Mouse (Mus musculus) hindbrain, embryonic 10.5 days (tissue): Measurements from ENCODE around the gene Esrra. TPM values are rescaled to one million over a fixed set of nuclear protein-coding genes. Genes with fewer than 3 reads are reported as not detected.
"Not testable (repeated sequence)": the region's sequence is repeated elsewhere in the genome, so short reads cannot be mapped to it uniquely, and the experiment has no call there.

Source experiments
- DNase-seq: peaks from one replicate; pipeline ENCODE4 v3.0.0-alpha.2; 2017; ENCODE audit warnings: low spot score
- H3K27ac ChIP-seq: fragments of 300-500 bp; sonication (generic); 2 replicates; pipeline ENCODE4 v1.5.1; 2016; ENCODE audit warnings: mild to moderate bottlenecking, moderate library complexity
- H3K27me3 ChIP-seq: fragments of 300-500 bp; sonication (generic); 2 replicates; pipeline ENCODE4 v1.6.1; 2016; ENCODE audit warnings: mild to moderate bottlenecking; ENCODE audit not compliant: poor library complexity, insufficient read depth, severe bottlenecking
- H3K36me3 ChIP-seq: fragments of 300-500 bp; sonication (generic); 2 replicates; pipeline ENCODE4 v1.6.1; 2016; ENCODE audit warnings: mild to moderate bottlenecking, moderate library complexity
- H3K4me1 ChIP-seq: fragments of 300-500 bp; sonication (generic); replicated peaks from 2 replicates; pipeline ENCODE4 v1.6.1; 2016; ENCODE audit warnings: mild to moderate bottlenecking
- H3K4me3 ChIP-seq: fragments of 300-500 bp; sonication (generic); 2 replicates; pipeline ENCODE4 v1.5.1; 2016; ENCODE audit warnings: mild to moderate bottlenecking, moderate library complexity
- H3K9me3 ChIP-seq: fragments of 300-500 bp; sonication (generic); 2 replicates; pipeline ENCODE4 v1.6.1; 2016; ENCODE audit warnings: mild to moderate bottlenecking, moderate library complexity
- WGBS: fragments of 180-500 bp; shearing (Covaris S2); methylation state at CpG from one replicate; pipeline ENCODE4 v1.1.7; 2016; 5-methylcytosine and 5-hydroxymethylcytosine counted together
- polyA plus RNA-seq: library from polyadenylated mRNA; unstranded; fragments of >200 nt; fragmentation: Nextera tagmentation; extraction: Ambion mirVana; gene quantifications from 2 replicates; pipeline ENCODE4 v1.2.1, GENCODE M21; 2016

The Esrra gene
- polyA plus RNA-seq, 1 experiment from 2014 or later, result 12.0 TPM

DNA sequence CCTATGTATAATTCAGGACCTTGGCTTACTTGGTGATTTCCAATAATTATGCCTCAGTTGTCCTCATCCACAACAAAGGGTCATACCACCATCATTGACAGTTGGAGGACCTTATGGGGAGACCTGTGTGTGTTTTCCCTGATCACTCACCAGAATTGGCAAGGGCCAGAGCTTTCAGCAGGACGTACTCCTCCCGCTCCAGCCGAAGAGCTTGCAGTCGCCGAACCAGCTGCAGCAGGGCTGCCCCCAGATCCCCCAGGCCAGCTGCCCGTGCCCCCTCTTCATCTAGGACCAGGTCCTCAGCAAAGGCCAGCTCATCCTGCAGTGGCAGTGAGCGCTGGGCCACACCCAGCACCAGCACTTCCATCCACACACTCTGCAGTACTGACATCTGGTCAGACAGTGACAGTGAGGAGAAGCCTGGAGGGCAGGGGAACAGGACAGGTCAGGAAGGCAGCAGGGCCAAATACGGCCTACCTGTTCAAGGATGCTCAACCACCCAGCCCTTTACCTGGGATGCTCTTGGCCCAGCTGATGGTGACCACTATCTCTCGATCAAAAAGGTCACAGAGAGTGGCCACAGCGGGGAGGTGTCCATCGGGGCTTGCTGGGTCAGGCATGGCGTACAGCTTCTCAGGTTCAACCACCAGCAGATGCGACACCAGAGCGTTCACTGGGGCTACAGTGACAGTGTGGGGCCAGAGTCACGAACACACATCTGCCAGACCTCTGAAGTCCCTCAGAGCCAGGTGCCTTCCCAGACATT is 9.2 kb downstream of the Esrra start:
- WGBS, result 93% methylated on average over 15 of the region's 15 CpGs
- H3K9me3 ChIP-seq, result no peaks in the 10 kb centered on the region
- H3K36me3 ChIP-seq, result peaks cover 39% of the 10 kb centered on the region
- H3K27me3 ChIP-seq, result no peaks in the 10 kb centered on the region
- DNase-seq, result no peak
- peaks cover 41% of the 10 kb centered on the region for H3K4me1 ChIP-seq
- no peak overlapping the region for H3K27ac ChIP-seq
- H3K4me3 ChIP-seq, result no peak overlapping the region

DNA sequence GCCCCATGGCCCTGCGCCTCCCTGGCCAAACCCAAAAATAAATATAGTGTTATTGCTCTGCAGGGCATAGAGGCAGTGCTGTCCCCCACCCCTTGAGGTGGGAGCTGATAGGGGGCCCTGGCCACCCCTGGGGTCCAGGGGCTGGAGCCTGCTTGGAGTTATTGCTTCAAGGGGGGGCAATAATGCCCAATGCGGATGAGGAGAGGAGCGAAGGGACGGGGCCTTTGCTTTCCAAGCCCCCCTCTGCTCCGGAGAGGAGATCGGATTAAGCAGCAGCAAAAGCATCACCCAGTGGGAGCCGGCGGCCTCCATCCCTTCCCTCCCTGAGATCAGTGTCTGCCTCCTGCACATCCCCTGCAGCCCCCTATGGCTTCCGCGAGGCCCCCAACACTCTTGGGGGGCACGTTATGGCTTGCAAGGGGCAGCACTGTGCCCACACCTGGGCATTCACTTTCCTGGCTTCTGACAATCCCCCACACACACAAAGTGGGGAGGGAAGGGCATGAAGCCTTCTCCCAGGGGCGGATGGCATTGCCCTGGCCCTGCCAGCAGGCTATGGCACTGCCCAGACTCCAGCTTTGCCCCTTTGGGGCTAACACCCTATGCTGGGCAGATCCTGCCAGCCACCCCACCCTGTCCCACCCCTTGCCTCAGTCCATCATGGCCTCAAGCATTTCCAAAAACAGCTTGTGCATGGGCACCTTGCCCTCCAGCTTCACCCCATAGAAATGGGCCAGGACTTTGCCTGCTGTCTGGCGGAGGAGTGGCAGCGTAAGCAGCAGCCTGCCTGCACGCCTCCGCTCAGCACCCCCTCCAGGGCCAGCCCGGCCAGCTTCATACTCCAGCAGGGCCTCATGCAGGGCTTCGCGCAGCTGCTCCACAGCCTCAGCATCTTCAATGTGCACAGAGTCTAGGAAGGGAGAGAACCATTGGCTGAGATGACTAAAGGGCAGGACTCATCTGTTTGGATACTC is 10.2 kb downstream of the Esrra start:
- no peak for DNase-seq
- no peaks in the 10 kb centered on the region for H3K27me3 ChIP-seq
- H3K27ac ChIP-seq, result no peak overlapping the region; the same call in 1 of the 2 replicates
- peak overlapping the region; percentile 71 for H3K4me3 ChIP-seq
- H3K4me1 ChIP-seq, result peaks cover 46% of the 10 kb centered on the region
- peaks cover 49% of the 10 kb centered on the region for H3K36me3 ChIP-seq
- no peaks in the 10 kb centered on the region for H3K9me3 ChIP-seq
- 87% methylated on average over 19 of the region's 19 CpGs for WGBS

DNA sequence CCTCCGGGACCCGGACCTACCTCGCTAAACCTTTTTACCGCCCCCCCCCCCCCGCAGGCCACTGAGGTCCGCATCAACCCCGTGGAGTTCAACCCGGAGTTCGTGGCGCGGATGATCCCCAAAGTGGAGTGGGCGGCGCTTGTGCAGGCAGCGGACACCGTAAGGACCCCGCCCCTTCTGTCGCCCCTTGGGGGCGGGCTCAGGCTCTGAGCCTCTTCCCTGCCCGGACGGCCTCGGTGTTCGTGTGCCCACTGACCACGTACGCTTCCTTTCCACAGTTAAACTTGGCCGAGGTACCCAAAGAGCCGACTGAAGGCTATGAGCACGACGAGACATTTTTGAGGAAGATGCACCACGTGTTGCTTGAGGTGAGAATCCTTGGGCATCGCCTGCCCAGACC is 11.3 kb downstream of the Esrra start:
- peak overlapping the region; percentile 90 for H3K27ac ChIP-seq
- not testable (repeated sequence) for H3K9me3 ChIP-seq, H3K27me3 ChIP-seq
- peak overlapping the region; percentile 71 for H3K4me3 ChIP-seq
- under 1% methylated on average over 30 of the region's 30 CpGs for WGBS
- peaks cover 46% of the 10 kb centered on the region for H3K4me1 ChIP-seq
- H3K36me3 ChIP-seq, result peaks cover 60% of the 10 kb centered on the region
- DNase-seq, result peak; percentile 52

DNA sequence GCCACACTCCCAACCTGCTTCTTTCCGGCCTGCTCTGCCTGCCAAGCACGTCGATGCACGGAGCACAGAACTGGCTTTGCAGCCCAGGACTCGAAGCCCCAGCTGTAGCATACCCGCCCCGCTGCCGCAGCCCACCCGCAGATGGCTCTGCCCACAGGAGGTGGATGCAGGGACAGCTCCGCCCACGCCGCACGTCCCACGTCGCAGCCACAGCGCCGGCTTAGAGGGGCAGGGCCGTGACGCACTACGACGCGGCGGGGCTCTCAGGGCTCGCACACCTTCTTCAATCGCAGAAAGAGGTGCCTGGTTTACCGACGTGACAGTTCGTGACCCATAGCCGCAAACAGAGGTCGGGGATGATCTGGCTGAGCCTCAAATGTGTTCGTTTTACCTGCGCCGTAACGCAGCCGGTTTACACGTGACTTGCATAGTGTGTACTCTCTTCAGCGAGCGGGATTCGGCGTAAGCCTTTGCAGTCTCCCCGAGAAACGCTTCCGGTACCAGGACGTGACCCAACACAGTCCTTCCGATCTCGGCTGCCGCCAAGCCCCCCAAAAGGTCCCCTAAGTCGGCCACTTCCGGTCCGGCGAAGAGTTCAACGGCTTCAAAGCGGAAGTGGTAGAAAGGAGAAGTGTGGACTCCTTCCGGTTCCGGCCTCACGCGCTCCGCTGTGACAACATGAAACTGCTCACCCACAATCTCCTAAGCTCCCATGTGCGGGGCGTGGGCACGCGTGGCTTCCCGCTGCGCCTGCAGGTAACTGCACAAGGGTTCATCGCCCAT is 11.9 kb downstream of the Esrra start, which contains the start of the genes Trmt112 and Prdx5:
Gene Trmt112 (plus strand): TSS at position 192 of the 783 bp plus-strand sequence.
Gene Prdx5 (minus strand): TSS at position 600 of the 783 bp plus-strand sequence.
- under 1% methylated on average over 65 of the region's 65 CpGs for WGBS
- H3K4me1 ChIP-seq, result peaks cover 46% of the 10 kb centered on the region
- peaks cover 66% of the 10 kb centered on the region for H3K36me3 ChIP-seq
- DNase-seq, result peak; percentile 93
- H3K27me3 ChIP-seq, result no peaks in the 10 kb centered on the region
- peak within 1 kb of the TSS; percentile 71 for H3K4me3 ChIP-seq
- H3K27ac ChIP-seq, result peak within 1 kb of the TSS; percentile 90
- no peaks in the 10 kb centered on the region for H3K9me3 ChIP-seq

DNA sequence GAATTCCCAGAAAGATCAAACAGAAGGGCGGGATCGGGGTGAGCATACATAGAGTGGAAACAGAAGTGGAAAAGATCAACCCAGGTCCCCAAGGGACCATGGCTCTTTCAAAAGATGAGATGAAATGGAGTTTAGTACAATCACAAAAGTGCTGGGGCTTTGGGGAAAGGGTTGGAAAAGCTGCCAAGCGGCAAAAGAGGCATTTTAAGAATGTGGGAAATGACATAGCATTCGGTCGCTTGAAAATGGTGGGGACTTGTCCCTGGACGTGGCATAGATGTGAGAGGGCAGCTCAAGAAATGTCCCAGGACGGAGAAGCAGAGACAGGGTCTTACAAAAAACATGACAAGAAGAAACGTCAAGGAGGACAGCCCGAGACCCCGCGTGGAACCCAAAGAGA is 12.6 kb downstream of the Esrra start:
- H3K36me3 ChIP-seq, result peaks cover 66% of the 10 kb centered on the region

DNA sequence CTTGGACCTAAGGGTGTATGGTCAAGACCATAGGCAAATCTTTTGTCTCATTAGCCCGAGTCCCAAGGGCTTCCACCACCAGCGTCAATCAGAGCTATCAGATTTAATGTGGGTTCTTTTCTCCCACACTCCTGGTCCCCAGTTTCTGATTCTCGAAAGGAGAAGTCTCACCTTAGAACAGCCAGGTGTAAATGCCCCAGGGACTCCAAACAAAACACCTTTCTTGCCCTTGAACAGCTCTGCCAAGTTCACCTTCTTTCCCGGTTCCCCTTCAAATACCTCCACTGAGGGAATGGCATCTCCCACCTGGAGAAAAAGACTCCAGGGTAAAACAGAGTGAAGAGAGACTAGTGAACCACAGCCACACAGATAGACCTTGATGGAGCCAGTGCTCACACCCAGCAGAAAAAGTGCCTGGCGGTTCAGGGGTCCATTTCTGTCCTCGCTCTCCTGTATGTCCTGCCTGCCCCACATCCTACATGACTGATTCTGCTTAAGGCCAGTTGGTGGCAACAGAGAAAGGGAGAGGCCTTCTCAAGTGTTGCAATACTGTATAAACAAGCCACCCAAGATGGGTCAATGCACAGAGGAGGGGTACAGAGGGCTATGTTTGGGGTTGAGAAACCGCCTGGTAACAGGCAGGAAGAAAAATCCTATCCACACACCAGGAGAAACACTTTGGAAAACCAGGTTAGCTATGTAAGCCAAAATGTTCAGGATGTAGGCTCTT is 13.6 kb downstream of the Esrra start:
- whole genome bisulfite sequencing, result 90% methylated on average over 7 of the region's 7 CpGs
- Histone ChIP-seq H3K27ac (peak overlapping the region; percentile 17; the same call in 1 of the 2 replicates), H3K27me3 (no peaks in the 10 kb centered on the region), H3K9me3 (no peaks in the 10 kb centered on the region), H3K4me3 (peak overlapping the region; percentile 71), H3K36me3 (peaks cover 59% of the 10 kb centered on the region), H3K4me1 (peaks cover 42% of the 10 kb centered on the region)
- no peak for DNase-seq

More for the DNA sequence above, 12.6 kb downstream of the Esrra start:
- H3K27ac ChIP-seq, result peak overlapping the region; percentile 90
- DNase-seq, result no peak
- H3K4me3 ChIP-seq, result peak overlapping the region; percentile 71
- no peaks in the 10 kb centered on the region for H3K27me3 ChIP-seq
- peaks cover 44% of the 10 kb centered on the region for H3K4me1 ChIP-seq
- 12% methylated on average over 11 of the region's 11 CpGs for WGBS
- no peaks in the 10 kb centered on the region for H3K9me3 ChIP-seq

DNA sequence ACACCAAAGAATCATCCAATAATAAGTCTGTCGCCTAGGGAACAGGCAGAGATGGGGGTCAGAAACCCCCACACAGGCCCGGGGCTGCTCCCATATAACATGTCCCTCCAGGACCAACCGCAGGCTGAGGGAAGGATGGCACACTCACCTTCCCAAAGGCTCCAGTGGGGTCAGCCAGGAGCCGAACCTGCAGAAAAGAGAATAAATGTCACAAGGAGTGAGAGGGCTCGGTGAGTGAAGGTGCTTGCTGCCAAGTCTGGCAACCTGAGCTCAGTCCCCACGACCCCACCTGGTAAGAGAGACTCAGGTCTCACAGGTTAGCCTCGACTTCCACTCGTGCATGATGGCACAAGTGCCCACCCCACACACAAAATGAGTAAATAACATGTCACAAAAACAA is 14.5 kb downstream of the Esrra start:
- H3K27me3 ChIP-seq, result no peaks in the 10 kb centered on the region
- 91% methylated on average over 8 of the region's 8 CpGs for WGBS
- H3K4me3 ChIP-seq, result no peak overlapping the region
- H3K36me3 ChIP-seq, result peaks cover 50% of the 10 kb centered on the region
- no peak overlapping the region for H3K27ac ChIP-seq
- no peak for DNase-seq
- H3K4me1 ChIP-seq, result peaks cover 39% of the 10 kb centered on the region
- H3K9me3 ChIP-seq, result no peaks in the 10 kb centered on the region

DNA sequence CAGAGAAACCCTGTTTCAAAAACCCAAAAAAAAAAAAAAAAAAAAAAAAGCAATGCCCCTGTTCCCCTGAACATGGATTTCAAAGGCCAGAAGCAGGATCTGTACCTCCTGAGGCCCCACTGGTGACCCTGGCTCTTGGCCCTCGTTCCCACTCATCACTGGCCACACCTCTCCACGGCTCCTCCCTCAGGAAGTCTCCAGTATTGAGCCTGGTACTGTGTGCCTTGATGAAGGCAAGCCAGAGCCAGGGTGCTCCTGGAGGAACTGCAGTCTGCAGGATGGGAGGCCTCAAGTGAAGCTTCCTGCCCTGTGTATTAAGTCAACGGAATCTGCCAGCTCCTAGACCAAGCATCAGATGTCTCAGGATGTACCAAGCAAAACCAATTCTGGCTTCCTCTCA is 15.4 kb downstream of the Esrra start:
- Histone ChIP-seq H3K27ac (no peak overlapping the region), H3K4me1 (peaks cover 32% of the 10 kb centered on the region), H3K4me3 (no peak overlapping the region), H3K36me3 (peaks cover 41% of the 10 kb centered on the region), H3K9me3 (no peaks in the 10 kb centered on the region), H3K27me3 (no peaks in the 10 kb centered on the region)
- DNase-seq, result no peak
- 91% methylated on average over 3 of the region's 3 CpGs for WGBS

DNA sequence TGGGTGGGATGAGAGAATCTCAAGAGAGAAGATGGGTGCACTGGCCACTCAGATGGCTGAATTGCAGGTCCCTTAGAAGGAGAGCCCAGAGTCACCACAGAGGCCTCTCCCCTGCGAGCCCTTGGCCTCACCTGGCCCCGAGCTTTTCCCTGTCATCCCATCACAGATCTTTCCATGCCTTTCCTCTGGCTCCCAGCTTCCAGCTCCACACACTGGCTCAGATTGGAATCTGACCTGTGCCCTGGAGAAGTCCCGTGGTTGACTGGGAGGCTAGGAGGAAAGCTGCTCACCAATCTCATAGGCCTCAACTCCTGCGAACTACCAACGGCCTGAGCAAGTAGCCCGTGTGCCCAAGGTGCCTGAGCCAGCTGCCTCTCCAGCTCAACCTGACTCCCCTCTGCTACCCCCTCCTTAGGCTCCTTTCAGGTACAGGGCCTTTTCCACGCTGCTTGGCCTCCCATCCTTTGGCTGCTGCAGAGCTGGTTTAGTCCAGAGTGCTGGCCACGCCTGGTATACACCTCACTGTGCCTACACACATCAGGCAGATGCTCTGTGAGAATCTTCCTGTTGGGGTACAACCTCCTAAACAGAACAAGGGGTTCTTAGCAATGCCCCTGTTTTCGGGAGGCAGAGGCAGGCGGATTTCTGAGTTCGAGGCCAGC is 16.0 kb downstream of the Esrra start:
- no peak for DNase-seq
- H3K36me3 ChIP-seq, result peaks cover 38% of the 10 kb centered on the region
- H3K9me3 ChIP-seq, result no peaks in the 10 kb centered on the region
- H3K4me1 ChIP-seq, result peaks cover 28% of the 10 kb centered on the region
- H3K4me3 ChIP-seq, result no peak overlapping the region
- no peaks in the 10 kb centered on the region for H3K27me3 ChIP-seq
- WGBS, result 90% methylated on average over 11 of the region's 11 CpGs
- H3K27ac ChIP-seq, result no peak overlapping the region

DNA sequence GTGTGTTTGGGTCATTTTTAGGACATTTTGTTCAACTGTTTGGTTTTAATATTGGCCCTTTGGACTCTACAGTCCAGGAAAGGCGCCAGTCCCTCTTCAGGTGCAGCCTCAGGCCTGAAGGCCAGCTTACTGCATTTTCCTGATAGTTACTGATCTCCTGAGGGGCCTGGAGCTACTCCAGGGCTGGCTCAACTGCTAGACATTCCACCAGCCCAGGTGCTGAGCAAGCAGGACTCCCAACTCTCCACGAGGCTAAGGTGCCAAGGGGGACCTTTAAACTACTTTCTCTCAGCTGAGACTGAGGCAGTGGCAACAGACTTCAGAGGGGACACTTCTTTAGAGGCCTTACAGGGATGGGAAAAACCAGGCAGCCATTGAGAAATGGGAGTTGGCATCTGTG is 16.8 kb downstream of the Esrra start:
- peaks cover 25% of the 10 kb centered on the region for H3K4me1 ChIP-seq
- no peak for DNase-seq
- H3K9me3 ChIP-seq, result peaks cover 5% of the 10 kb centered on the region; the same call in 1 of the 2 replicates
- no peak overlapping the region for H3K27ac ChIP-seq
- no peaks in the 10 kb centered on the region for H3K27me3 ChIP-seq
- WGBS, result 86% methylated on average over 2 of the region's 2 CpGs
- H3K4me3 ChIP-seq, result no peak overlapping the region
- H3K36me3 ChIP-seq, result peaks cover 38% of the 10 kb centered on the region

DNA sequence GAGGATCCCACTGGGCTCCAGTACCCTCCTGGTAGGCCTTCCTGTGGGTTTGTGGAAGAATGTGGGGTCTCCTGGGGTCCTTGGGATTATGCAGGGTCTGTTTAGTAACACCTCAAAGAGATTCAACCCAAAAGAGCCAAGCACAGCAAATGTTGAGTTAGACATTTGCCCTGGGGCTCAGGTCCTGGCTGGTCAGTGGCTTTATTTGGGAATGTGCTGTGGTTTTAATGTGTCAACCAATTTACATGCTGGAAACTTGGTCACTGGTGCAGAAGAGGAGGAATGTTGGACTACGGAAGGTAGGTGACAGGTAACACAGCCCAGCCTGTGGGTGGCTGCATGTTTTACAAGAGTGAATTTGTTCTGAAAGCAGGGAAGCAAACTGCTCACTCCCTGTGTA is 18.6 kb downstream of the Esrra start:
- peaks cover 11% of the 10 kb centered on the region for H3K4me1 ChIP-seq
- peaks cover 5% of the 10 kb centered on the region; the same call in 1 of the 2 replicates for H3K9me3 ChIP-seq
- 93% methylated on average over 1 of the region's 1 CpGs for WGBS
- H3K4me3 ChIP-seq, result no peak overlapping the region
- H3K36me3 ChIP-seq, result peaks cover 38% of the 10 kb centered on the region
- H3K27me3 ChIP-seq, result no peaks in the 10 kb centered on the region
- no peak for DNase-seq
- H3K27ac ChIP-seq, result no peak overlapping the region
